ENCODE assay signal across 20 mouse cellular contexts in the genomic region with DNA sequence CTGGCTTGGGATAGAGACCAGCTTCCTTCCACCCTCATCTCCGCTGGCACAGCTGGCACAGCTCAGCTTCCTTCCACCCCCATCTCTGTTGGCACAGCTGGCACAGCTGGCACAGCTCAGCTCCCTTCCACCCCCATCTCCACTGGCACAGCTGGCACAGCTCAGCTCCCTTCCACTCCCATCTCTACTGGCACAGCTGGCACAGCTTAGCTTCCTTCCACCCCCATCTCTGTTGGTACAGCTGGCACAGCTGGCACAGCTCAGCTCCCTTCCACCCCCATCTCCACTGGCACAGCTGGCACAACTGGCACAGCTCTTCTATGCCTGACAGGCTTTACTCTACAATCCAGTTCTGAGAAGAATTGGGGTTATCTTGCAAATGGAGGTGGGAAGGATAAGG.
"Had no signal": no experiment of that assay in that cellular context is flagged by ENCODE, and none has a peak within 500 bp of the region (broad histone marks: within the 10 kb centered on the region; RNA-seq: fewer than 3 reads in every experiment).

No protein-coding gene starts in this region.

- H3K4me3 ChIP-seq: layer of hippocampus, adult 2 months; limb, embryonic 10.5 days; limb, embryonic 13.5 days; liver, embryonic 13.5 days; megakaryocyte, embryonic 14.5 days; neural tube, embryonic 12.5 days; neural tube, embryonic 15.5 days had no signal

- H3K36me3 ChIP-seq: limb, embryonic 10.5 days; limb, embryonic 13.5 days; liver, embryonic 13.5 days; neural tube, embryonic 12.5 days; neural tube, embryonic 15.5 days had no signal

- H3K27me3 ChIP-seq: limb, embryonic 13.5 days; liver, embryonic 13.5 days; neural tube, embryonic 12.5 days; neural tube, embryonic 15.5 days had no signal

- DNase-seq: kidney, adult 2 months; kidney, postnatal 25 days; layer of hippocampus, adult 9-11 months; liver; liver, embryonic 13.5 days; lung, embryonic 14.5 days; lung, postnatal 36 days; midbrain, embryonic 14.5 days; right cerebral cortex, adult 18-20 months; right cerebral cortex, postnatal 14 days; right cerebral cortex, postnatal 4 days; thymus, postnatal 25 days had no signal

- ATAC-seq: intestine, postnatal 0 days; lung, postnatal 0 days had no signal
